Mouse (Mus musculus) kidney, adult 2 months (tissue): ENCODE measurements around the gene Ube2i. TPM values are rescaled to one million over a fixed set of nuclear protein-coding genes. Genes with fewer than 3 reads are reported as not detected.

Source experiments
- DNase-seq: peaks from one replicate; pipeline ENCODE4 v3.0.0; 2021
- H3K27ac ChIP-seq: fragments of 200-500 bp; 2 replicates; pipeline ENCODE4 v1.5.1; 2012; ENCODE audit warnings: low read depth, low read length, control low read depth, inconsistent platforms; ENCODE audit not compliant: insufficient read depth
- H3K27me3 ChIP-seq: fragments of 200-500 bp; replicated peaks from 2 replicates; pipeline ENCODE4 v1.6.1; 2012; ENCODE audit warnings: mild to moderate bottlenecking, moderate library complexity, low read length, inconsistent platforms; ENCODE audit not compliant: control insufficient read depth, insufficient read depth
- H3K36me3 ChIP-seq: fragments of 200-500 bp; 2 replicates; pipeline ENCODE4 v1.6.1; 2012; ENCODE audit warnings: mild to moderate bottlenecking, moderate library complexity, low read length, inconsistent platforms; ENCODE audit not compliant: control insufficient read depth, insufficient read depth
- H3K4me1 ChIP-seq: fragments of 200-500 bp; 2 replicates; pipeline ENCODE4 v1.6.1; 2011; ENCODE audit warnings: low read length; ENCODE audit not compliant: control insufficient read depth, insufficient read depth
- H3K4me3 ChIP-seq: fragments of 200-500 bp; 2 replicates; pipeline ENCODE4 v1.5.1; 2011; ENCODE audit warnings: mild to moderate bottlenecking, low read depth, low read length, control low read depth; ENCODE audit not compliant: insufficient read depth
- CTCF ChIP-seq: fragments of 200-500 bp; conservative IDR thresholded peaks from 2 replicates; pipeline ENCODE4 v1.5.1; 2011; ENCODE audit warnings: low read depth, mild to moderate bottlenecking, control low read depth, low read length, moderate library complexity, mixed read lengths; ENCODE audit not compliant: insufficient read depth, insufficient read length
- POLR2A ChIP-seq: fragments of 200-500 bp; IDR thresholded peaks from one replicate; pipeline ENCODE4 v1.6.1; 2011; ENCODE audit warnings: low read depth, low read length, control low read depth
- WGBS: fragments of 180-500 bp; shearing (Covaris S2); methylation state at CpG from one replicate; pipeline ENCODE4 v1.1.7; 2018; 5-methylcytosine and 5-hydroxymethylcytosine counted together
- polyA plus RNA-seq: library from polyadenylated mRNA; depleted of rRNA; stranded (reverse); fragments of >200 nt; gene quantifications from 2 replicates; pipeline ENCODE4 v1.2.3, GENCODE M21; 2012; rRNA removed

The Ube2i gene
- polyA plus RNA-seq, 1 experiment: 128 TPM

- no peaks in the 10 kb centered on the region for H3K27me3 ChIP-seq
- WGBS: 3% methylated on average over 19 of the region's 30 CpGs
- peaks cover 29% of the 10 kb centered on the region for H3K4me1 ChIP-seq
- H3K36me3 ChIP-seq: no peaks in the 10 kb centered on the region
- H3K4me3 ChIP-seq: peak overlapping the region; percentile 38
- DNase-seq: peak; percentile 88
- peak overlapping the region; percentile 51 for H3K27ac ChIP-seq
- TF ChIP-seq CTCF: no peak
Observed at GRCm38 (mm10) chr17:25221821-25222503, 52.5 kb downstream of the Ube2i start.

- H3K27me3 ChIP-seq: no peaks in the 10 kb centered on the region
- DNase-seq: peak; percentile 66
- TF ChIP-seq POLR2A: no peak
- no peak for TF ChIP-seq CTCF
- no peak overlapping the region for H3K4me3 ChIP-seq
- peaks cover 29% of the 10 kb centered on the region for H3K4me1 ChIP-seq
- H3K36me3 ChIP-seq: no peaks in the 10 kb centered on the region
- 34% methylated on average over 1 of the region's 1 CpGs for WGBS
- peak overlapping the region; percentile 51; the same call in 1 of the 2 replicates for H3K27ac ChIP-seq
Observed at GRCm38 (mm10) chr17:25220746-25221145, 53.7 kb downstream of the Ube2i start.

- Histone ChIP-seq H3K4me3 (no peak overlapping the region), H3K36me3 (0 out of 2 replicates have a peak, but pooled peaks cover 2% of the 10 kb centered on the region), H3K4me1 (peaks cover 25% of the 10 kb centered on the region), H3K27me3 (no peaks in the 10 kb centered on the region), H3K27ac (no peak overlapping the region)
- TF ChIP-seq CTCF (no peak), POLR2A (no peak)
- no peak for DNase-seq
- WGBS: 93% methylated on average over 15 of the region's 15 CpGs
Observed at GRCm38 (mm10) chr17:25219492-25220295, 54.7 kb downstream of the Ube2i start.

GRCm38 (mm10) chr17:25218967-25219366 lies 55.5 kb downstream of the Ube2i start:
- Histone ChIP-seq H3K4me3 (no peak overlapping the region), H3K27me3 (no peaks in the 10 kb centered on the region), H3K27ac (no peak overlapping the region), H3K4me1 (peaks cover 17% of the 10 kb centered on the region), H3K36me3 (0 out of 2 replicates have a peak, but pooled peaks cover 2% of the 10 kb centered on the region)
- TF ChIP-seq POLR2A: no peak
- no peak for TF ChIP-seq CTCF
- 91% methylated on average over 9 of the region's 9 CpGs for WGBS
- DNase-seq: no peak

GRCm38 (mm10) chr17:25215431-25215830 lies 59.0 kb downstream of the Ube2i start:
- TF ChIP-seq CTCF (no peak), POLR2A (no peak)

More at GRCm38 (mm10) chr17:25215431-25215830, 59.0 kb downstream of the Ube2i start:
- WGBS: 86% methylated on average over 3 of the region's 3 CpGs
- Histone ChIP-seq H3K27ac (no peak overlapping the region), H3K36me3 (peaks cover 2% of the 10 kb centered on the region; the same call in 1 of the 2 replicates), H3K27me3 (no peaks in the 10 kb centered on the region), H3K4me3 (no peak overlapping the region), H3K4me1 (peaks cover 3% of the 10 kb centered on the region; the same call in 1 of the 2 replicates)
- no peak for DNase-seq

Other genes starting within 250 kb of the Ube2i start
- 93.4 and 100 TPM in 2 replicates for gene Tmem204, start 191.0 kb downstream of the Ube2i start, polyA plus RNA-seq
- 11.6 and 13.3 TPM in 2 replicates for gene Telo2, start 158.7 kb downstream of the Ube2i start, polyA plus RNA-seq
- gene Ptx4, start 153.9 kb downstream of the Ube2i start, polyA plus RNA-seq: not detected in 2 replicates
- 42.6 and 51.3 TPM in 2 replicates for gene Clcn7, start 141.2 kb downstream of the Ube2i start, polyA plus RNA-seq
- gene Ccdc154, start 112.2 kb downstream of the Ube2i start, polyA plus RNA-seq: 0.04 and 0.05 TPM in 2 replicates
- 0.11 TPM in 1 of 2 replicates, not detected in the other for gene Gm38655, start 99.2 kb downstream of the Ube2i start, polyA plus RNA-seq
- 10.8 and 12.2 TPM in 2 replicates for gene BC003965, start 90.1 kb downstream of the Ube2i start, polyA plus RNA-seq
- 38.3 and 44.1 TPM in 2 replicates for gene Unkl, start 86.2 kb downstream of the Ube2i start, polyA plus RNA-seq
- 121 and 123 TPM in 2 replicates for gene Gnptg, start 34.5 kb downstream of the Ube2i start, polyA plus RNA-seq
- gene Tsr3, start 34.5 kb downstream of the Ube2i start, polyA plus RNA-seq: 20.0 and 21.6 TPM in 2 replicates
- 5.6 and 6.9 TPM in 2 replicates for gene Baiap3, start 18.3 kb downstream of the Ube2i start, polyA plus RNA-seq
- gene Prss34, start 23.8 kb upstream of the Ube2i start, polyA plus RNA-seq: not detected in 2 replicates
- gene Prss28, start 34.0 kb upstream of the Ube2i start, polyA plus RNA-seq: not detected in 2 replicates
- gene Prss29, start 44.0 kb upstream of the Ube2i start, polyA plus RNA-seq: not detected in 2 replicates
- not detected in 2 replicates for gene Tpsab1, start 70.9 kb upstream of the Ube2i start, polyA plus RNA-seq
- gene Tpsb2, start 91.7 kb upstream of the Ube2i start, polyA plus RNA-seq: 1.8 and 2.4 TPM in 2 replicates
- 0.12 TPM in 1 of 2 replicates, not detected in the other for gene Tpsg1, start 94.7 kb upstream of the Ube2i start, polyA plus RNA-seq
- gene Cacna1h, start 159.2 kb upstream of the Ube2i start, polyA plus RNA-seq: 0.44 and 1.3 TPM in 2 replicates
- gene Tekt4, start 180.0 kb upstream of the Ube2i start, polyA plus RNA-seq: 0.07 and 0.08 TPM in 2 replicates
- gene Sstr5, start 222.7 kb upstream of the Ube2i start, polyA plus RNA-seq: not detected in 2 replicates